Mouse (Mus musculus): ENCODE results near the gene Atxn7l2. TPM values are rescaled to one million over a fixed set of nuclear protein-coding genes. Genes with fewer than 3 reads are reported as not detected.

The Atxn7l2 gene
- total and polyA plus RNA-seq, 3 experiments, result 5.6 to 14.6 TPM; not detected in 1

GRCm38 (mm10) chr3:108195287-108195686 lies 15.4 kb downstream of the Atxn7l2 start:
- peaks cover 3 to 6% of the 10 kb centered on the region in 2 experiments; a peak in 3 of 4 replicates for H3K4me1 ChIP-seq (ENCODE audit: control insufficient read depth in 1 of 2, insufficient read depth in 2 of 2, low read length in 2 of 2)
- TF ChIP-seq POLR2A (IDR thresholded peaks at IDR 0.05; ENCODE audit: control insufficient read depth in 1 of 2, insufficient read depth in 1 of 2, low read depth in 1 of 2, low read length in 2 of 2, poor library complexity in 1 of 2) (no peak), MAFK (IDR thresholded peaks at IDR 0.05; ENCODE audit: borderline replicate concordance, low read depth, low read length) (no peak), ZNF384 (IDR thresholded peaks at IDR 0.05; ENCODE audit: low read depth, low read length) (no peak), ZC3H11A (IDR thresholded peaks at IDR 0.05; ENCODE audit: low read depth, low read length) (no peak), NELFE (IDR thresholded peaks at IDR 0.05; ENCODE audit: low read depth, low read length) (no peak), MEF2A (IDR thresholded peaks at IDR 0.05; ENCODE audit: extremely low read depth, insufficient replicate concordance, low read depth, low read length, poor library complexity, severe bottlenecking) (no peak), USF1 (IDR thresholded peaks at IDR 0.05; ENCODE audit: low read depth, low read length) (no peak), MYC (IDR thresholded peaks at IDR 0.05; ENCODE audit: low read depth, low read length) (no peak), MAX (IDR thresholded peaks at IDR 0.05; ENCODE audit: low read length) (no peak), CHD1 (IDR thresholded peaks at IDR 0.05; ENCODE audit: low read depth, low read length) (no peak), ZKSCAN1 (IDR thresholded peaks at IDR 0.05; ENCODE audit: low read depth, low read length) (no peak), CHD2 (IDR thresholded peaks at IDR 0.05; ENCODE audit: low read length) (no peak)
- H3K36me3 ChIP-seq (ENCODE audit: control insufficient read depth in 1 of 2, insufficient read depth in 2 of 2, low read length in 2 of 2), result peaks cover 0 to 7% of the 10 kb centered on the region in 2 experiments; a peak in 2 of 4 replicates
- H3K27ac ChIP-seq (ENCODE audit: control insufficient read depth, low read depth, low read length), result no peak overlapping the region
- H3K79me2 ChIP-seq (ENCODE audit: control insufficient read depth, insufficient read depth, low read length, poor library complexity), result no peaks in the 10 kb centered on the region
- H3K27me3 ChIP-seq (ENCODE audit: control insufficient read depth in 1 of 2, insufficient read depth in 2 of 2, low read length in 2 of 2), result no peaks in the 10 kb centered on the region
- no peaks in the 10 kb centered on the region for H3K9me3 ChIP-seq (replicated peaks; ENCODE audit: insufficient read depth, low read length)
- no peak for DNase-seq (ENCODE audit: low read depth, low spot score)
- no peak overlapping the region for H3K9ac ChIP-seq (ENCODE audit: control insufficient read depth, low read depth, low read length, poor library complexity, severe bottlenecking)
- H3K4me3 ChIP-seq (ENCODE audit: control insufficient read depth in 1 of 2, insufficient read depth in 1 of 2, low read depth in 2 of 2, low read length in 2 of 2), result no peak overlapping the region

DNA sequence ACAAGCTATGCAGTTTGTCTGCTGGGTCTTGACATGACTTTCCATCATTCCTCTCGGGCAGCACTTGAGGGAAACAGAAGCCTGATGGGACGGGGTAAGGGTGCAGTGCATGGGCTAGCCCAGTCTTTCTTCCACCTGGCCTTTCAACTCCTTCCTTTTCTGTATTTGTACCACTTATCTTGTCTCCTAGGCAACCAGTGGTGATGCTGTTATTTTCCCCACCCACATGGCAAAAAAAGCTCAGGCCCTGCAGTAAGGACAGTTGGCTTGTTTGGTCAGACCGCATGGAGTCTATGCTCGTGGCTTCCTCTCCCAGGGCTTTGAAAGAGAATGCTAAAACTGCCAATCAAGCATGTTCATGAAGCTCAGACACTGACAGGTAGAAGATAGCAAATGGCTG lies 17.0 kb downstream of the Atxn7l2 start:
- peaks cover 0 to 3% of the 10 kb centered on the region in 2 experiments; a peak in 2 of 4 replicates for H3K36me3 ChIP-seq (ENCODE audit: control insufficient read depth in 1 of 2, insufficient read depth in 2 of 2, low read length in 2 of 2)
- H3K4me1 ChIP-seq (ENCODE audit: control insufficient read depth in 1 of 2, insufficient read depth in 2 of 2, low read length in 2 of 2), result peaks cover 0 to 3% of the 10 kb centered on the region in 2 experiments; a peak in 2 of 4 replicates
- TF ChIP-seq ETS1 (IDR thresholded peaks at IDR 0.05; ENCODE audit: low read depth, low read length) (no peak), TAL1 (IDR thresholded peaks at IDR 0.05; ENCODE audit: low read length) (no peak), CHD2 (IDR thresholded peaks at IDR 0.05; ENCODE audit: low read length) (no peak), CHD1 (IDR thresholded peaks at IDR 0.05; ENCODE audit: low read depth, low read length) (no peak), POLR2AphosphoS5 (IDR thresholded peaks at IDR 0.05; ENCODE audit: borderline replicate concordance, low read depth, low read length) (no peak), ZNF384 (IDR thresholded peaks at IDR 0.05; ENCODE audit: low read depth, low read length) (no peak), USF2 (IDR thresholded peaks at IDR 0.05; ENCODE audit: borderline replicate concordance in 1 of 2, insufficient read depth in 1 of 2, low read depth in 1 of 2, low read length in 2 of 2) (no peak)
- DNase-seq (ENCODE audit: low read depth, low spot score), result no peak
- H3K4me3 ChIP-seq (ENCODE audit: control insufficient read depth in 1 of 2, insufficient read depth in 1 of 2, low read depth in 2 of 2, low read length in 2 of 2), result no peak overlapping the region
- no peak overlapping the region for H3K9ac ChIP-seq (ENCODE audit: control insufficient read depth, low read depth, low read length, poor library complexity, severe bottlenecking)
- H3K9me3 ChIP-seq (replicated peaks; ENCODE audit: insufficient read depth, low read length), result no peaks in the 10 kb centered on the region
- no peak overlapping the region for H3K27ac ChIP-seq (ENCODE audit: control insufficient read depth, low read depth, low read length)
- H3K27me3 ChIP-seq (ENCODE audit: control insufficient read depth in 1 of 2, insufficient read depth in 2 of 2, low read length in 2 of 2), result no peaks in the 10 kb centered on the region
- H3K79me2 ChIP-seq (ENCODE audit: control insufficient read depth, insufficient read depth, low read length, poor library complexity), result no peaks in the 10 kb centered on the region

All from MEL (cell line).